Comparison of ENCODE assay signal across 28 mouse cellular contexts in the genomic region with DNA sequence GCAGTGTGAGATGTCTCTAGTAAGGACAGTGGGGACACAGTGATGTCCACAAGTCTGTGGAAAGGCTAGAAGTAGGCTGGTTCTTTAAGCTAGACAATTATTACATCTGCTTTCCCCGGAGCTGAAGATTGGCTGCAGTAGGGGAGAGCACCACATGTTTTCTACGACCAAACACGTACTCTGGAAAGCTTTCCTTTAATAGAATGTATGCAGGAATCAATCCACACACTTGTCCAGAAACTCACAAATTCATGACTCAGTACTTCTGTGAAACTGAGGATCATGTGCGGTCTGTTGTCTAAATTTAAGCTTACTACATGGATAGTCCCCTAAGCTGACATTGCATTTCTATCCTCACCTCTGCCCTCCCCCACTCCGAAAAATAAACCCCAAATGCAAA.
DNase-seq lines count a peak whose midpoint lies in the region; ATAC-seq and TF ChIP-seq lines count a peak whose summit lies in the region.
"Had no signal": no experiment of that assay in that cellular context is flagged by ENCODE, and none has a peak within 500 bp of the region (broad histone marks: within the 10 kb centered on the region; RNA-seq: fewer than 3 reads in every experiment).

No protein-coding gene starts in this region.

- TF ChIP-seq CTCF in lung, embryonic 14.5 days (IDR thresholded peaks at IDR 0.05; ENCODE audit: low read depth) = no peak
- TF ChIP-seq CTCF in lung, postnatal 0 days (IDR thresholded peaks at IDR 0.05) = no peak

- ATAC-seq in forebrain, embryonic 15.5 days (replicated peaks) = no peak
- ATAC-seq in lung, embryonic 14.5 days (ENCODE audit: insufficient read depth) = 0 out of 2 replicates have a peak, but pooled peaks have one; percentile 31
- 0 out of 2 replicates have a peak, but pooled peaks have one; percentile 33 for ATAC-seq in lung, postnatal 0 days
- ATAC-seq: activated CD4-positive, CD25-positive, alpha-beta regulatory T cell, adult 4 months; CD4-positive, CD25-positive, alpha-beta regulatory T cell, adult 4 months; hindbrain, embryonic 16.5 days; intestine, embryonic 16.5 days had no signal

- 81% methylated on average over 5 of the region's 5 CpGs for WGBS in forebrain, embryonic 15.5 days
- 89% methylated on average over 5 of the region's 5 CpGs for WGBS in forebrain, embryonic 10.5 days
- 70% methylated on average over 5 of the region's 5 CpGs for WGBS in lung, embryonic 14.5 days
- WGBS in lung, postnatal 0 days = 65% methylated on average over 5 of the region's 5 CpGs

- no peaks in the 10 kb centered on the region for H3K79me2 ChIP-seq in myocyte (ENCODE audit: control insufficient read depth, insufficient read depth)

- 0 out of 2 replicates have a peak overlapping the region, but pooled peaks have one; percentile 21 for H3K27ac ChIP-seq in forebrain, embryonic 15.5 days (replicated peaks)
- H3K27ac ChIP-seq in forebrain, embryonic 10.5 days = no peak overlapping the region
- no peak overlapping the region for H3K27ac ChIP-seq in lung, embryonic 14.5 days (ENCODE audit: low read depth)
- H3K27ac ChIP-seq in lung, postnatal 0 days (ENCODE audit: low read length) = no peak overlapping the region
- H3K27ac ChIP-seq: embryonic facial prominence, embryonic 12.5 days; embryonic facial prominence, embryonic 15.5 days; forebrain, embryonic 12.5 days; gastrocnemius, adult 2 months; hindbrain, embryonic 10.5 days; hindbrain, embryonic 13.5 days had no signal

- no peak overlapping the region for H3K4me3 ChIP-seq in forebrain, embryonic 15.5 days
- no peak overlapping the region for H3K4me3 ChIP-seq in forebrain, embryonic 10.5 days
- no peak overlapping the region for H3K4me3 ChIP-seq in lung, embryonic 14.5 days (ENCODE audit: low read depth, low read length)
- H3K4me3 ChIP-seq in lung, postnatal 0 days (ENCODE audit: low read depth, low read length) = no peak overlapping the region
- no peak overlapping the region for H3K4me3 ChIP-seq in myocyte
- H3K4me3 ChIP-seq: embryonic facial prominence, embryonic 12.5 days; embryonic facial prominence, embryonic 15.5 days; forebrain, embryonic 12.5 days; gastrocnemius, adult 2 months; hindbrain, embryonic 10.5 days; hindbrain, embryonic 13.5 days had no signal

- H3K9me3 ChIP-seq in forebrain, embryonic 15.5 days = no peaks in the 10 kb centered on the region
- no peaks in the 10 kb centered on the region for H3K9me3 ChIP-seq in forebrain, embryonic 10.5 days
- no peaks in the 10 kb centered on the region for H3K9me3 ChIP-seq in lung, embryonic 14.5 days (ENCODE audit: low read depth, low read length)
- H3K9me3 ChIP-seq in lung, postnatal 0 days (ENCODE audit: low read length) = no peaks in the 10 kb centered on the region
- H3K9me3 ChIP-seq: embryonic facial prominence, embryonic 12.5 days; embryonic facial prominence, embryonic 15.5 days; forebrain, embryonic 12.5 days; hindbrain, embryonic 10.5 days; hindbrain, embryonic 13.5 days had no signal

- DNase-seq in forebrain, embryonic 10.5 days (ENCODE audit: extremely low spot score, low spot score) = no peak
- peak; percentile 21 for DNase-seq in lung, embryonic 14.5 days
- DNase-seq in lung, postnatal 36 days = no peak
- peak; percentile 37 for DNase-seq in lung, postnatal 0 days (ENCODE audit: low spot score)
- DNase-seq in lung, postnatal 14 days = no peak
- no peak for DNase-seq in right cerebral cortex, adult 18-20 months
- DNase-seq: adrenal gland, adult 8-10 months; adrenal gland, postnatal 36 days; cerebellum, adult 11 months; cerebellum, adult 2 months; cerebellum, adult 9-11 months; cerebellum, postnatal 25 days; gastrocnemius, adult 2 months; gastrocnemius, postnatal 14 days; heart, adult 11 months; heart, postnatal 36 days had no signal

- no peaks in the 10 kb centered on the region for H3K27me3 ChIP-seq in forebrain, embryonic 15.5 days
- H3K27me3 ChIP-seq in forebrain, embryonic 10.5 days (ENCODE audit: poor library complexity, severe bottlenecking) = no peaks in the 10 kb centered on the region
- H3K27me3 ChIP-seq in lung, embryonic 14.5 days (ENCODE audit: insufficient read depth, low read length) = no peaks in the 10 kb centered on the region
- no peaks in the 10 kb centered on the region for H3K27me3 ChIP-seq in lung, postnatal 0 days (replicated peaks; ENCODE audit: insufficient read depth, low read length)
- no peaks in the 10 kb centered on the region for H3K27me3 ChIP-seq in myocyte (ENCODE audit: control insufficient read depth, insufficient read depth, insufficient read length)
- H3K27me3 ChIP-seq: embryonic facial prominence, embryonic 12.5 days; embryonic facial prominence, embryonic 15.5 days; forebrain, embryonic 12.5 days; hindbrain, embryonic 13.5 days had no signal

- peaks cover 4% of the 10 kb centered on the region; the same call in 1 of the 2 replicates for H3K4me1 ChIP-seq in forebrain, embryonic 15.5 days
- H3K4me1 ChIP-seq in forebrain, embryonic 10.5 days = 0 out of 2 replicates have a peak, but pooled peaks cover 3% of the 10 kb centered on the region
- H3K4me1 ChIP-seq in lung, embryonic 14.5 days (ENCODE audit: insufficient read depth) = no peaks in the 10 kb centered on the region
- peaks cover 4% of the 10 kb centered on the region; the same call in 1 of the 2 replicates for H3K4me1 ChIP-seq in lung, postnatal 0 days (ENCODE audit: insufficient read depth, low read depth, low read length)
- H3K4me1 ChIP-seq: embryonic facial prominence, embryonic 12.5 days; forebrain, embryonic 12.5 days; hindbrain, embryonic 10.5 days; hindbrain, embryonic 13.5 days had no signal

- TF ChIP-seq POLR2A in myocyte (IDR thresholded peaks at IDR 0.05; ENCODE audit: insufficient read length, low read depth) = no peak

- H3K4me2 ChIP-seq in forebrain, embryonic 15.5 days (replicated peaks) = no peak overlapping the region
- H3K4me2 ChIP-seq in lung, embryonic 14.5 days = no peak overlapping the region
- H3K4me2 ChIP-seq in lung, postnatal 0 days (replicated peaks; ENCODE audit: low read depth, low read length) = no peak overlapping the region
- H3K4me2 ChIP-seq in myocyte (ENCODE audit: low read depth) = peak overlapping the region; percentile 61
- H3K4me2 ChIP-seq: embryonic facial prominence, embryonic 12.5 days; embryonic facial prominence, embryonic 15.5 days; forebrain, embryonic 12.5 days; heart, embryonic 11.5 days; hindbrain, embryonic 13.5 days had no signal

- H3K36me3 ChIP-seq in forebrain, embryonic 15.5 days = no peaks in the 10 kb centered on the region
- H3K36me3 ChIP-seq in forebrain, embryonic 10.5 days (replicated peaks) = no peaks in the 10 kb centered on the region
- H3K36me3 ChIP-seq in lung, embryonic 14.5 days (ENCODE audit: insufficient read depth) = no peaks in the 10 kb centered on the region
- no peaks in the 10 kb centered on the region for H3K36me3 ChIP-seq in lung, postnatal 0 days (ENCODE audit: insufficient read depth, low read length)
- no peaks in the 10 kb centered on the region for H3K36me3 ChIP-seq in myocyte (ENCODE audit: control insufficient read depth, insufficient read depth)
- H3K36me3 ChIP-seq: embryonic facial prominence, embryonic 12.5 days; embryonic facial prominence, embryonic 15.5 days; forebrain, embryonic 12.5 days; hindbrain, embryonic 10.5 days; hindbrain, embryonic 13.5 days had no signal

- no peak overlapping the region for H3K9ac ChIP-seq in forebrain, embryonic 15.5 days (replicated peaks)
- no peak overlapping the region for H3K9ac ChIP-seq in lung, embryonic 14.5 days
- H3K9ac ChIP-seq in lung, postnatal 0 days (replicated peaks; ENCODE audit: low read depth) = no peak overlapping the region
- H3K9ac ChIP-seq: embryonic facial prominence, embryonic 12.5 days; embryonic facial prominence, embryonic 15.5 days; forebrain, embryonic 12.5 days; hindbrain, embryonic 13.5 days had no signal

- H3ac ChIP-seq in myocyte (ENCODE audit: control insufficient read depth, insufficient read length) = no peak overlapping the region

- TF ChIP-seq EP300 in lung, postnatal 0 days (IDR thresholded peaks at IDR 0.05) = no peak

TF ChIP-seq in myocyte, 11 proteins besides CTCF, POLR2A, EP300 and RAD21:
- TF ChIP-seq REST (IDR thresholded peaks at IDR 0.05; ENCODE audit: insufficient read depth, insufficient read length) (no peak), CEBPB (IDR thresholded peaks at IDR 0.05; ENCODE audit: insufficient read depth, poor library complexity, severe bottlenecking) (no peak), POLR2AphosphoS2 (IDR thresholded peaks at IDR 0.05; ENCODE audit: insufficient read length, low read depth) (no peak), MYOG (IDR thresholded peaks at IDR 0.05; ENCODE audit: control insufficient read depth in 1 of 3, insufficient read depth in 1 of 3, insufficient read length in 2 of 3, low read depth in 2 of 3) (no peak), MAX (IDR thresholded peaks at IDR 0.05; ENCODE audit: low read depth) (no peak), USF1 (IDR thresholded peaks at IDR 0.05; ENCODE audit: low read depth) (no peak), TCF3 (IDR thresholded peaks at IDR 0.05; ENCODE audit: insufficient read length, low read depth) (no peak), TCF12 (IDR thresholded peaks at IDR 0.05; ENCODE audit: insufficient read depth, poor library complexity, severe bottlenecking) (no peak), E2F4 (IDR thresholded peaks at IDR 0.05; ENCODE audit: insufficient read depth) (no peak), SRF (IDR thresholded peaks at IDR 0.05; ENCODE audit: control insufficient read depth, insufficient read length, low read depth) (no peak), MYOD1 (IDR thresholded peaks at IDR 0.05; ENCODE audit: control insufficient read depth in 1 of 3, insufficient read length in 2 of 3, low read depth in 2 of 3) (no peak)

Comparison
In these comparisons a context has a peak if more than half of its experiments do, and no peak if none do; other contexts are left out.
1. DNase-seq: peak in lung, embryonic 14.5 days (single experiment) and lung, postnatal 0 days (single experiment); none in forebrain, embryonic 10.5 days (single experiment), lung, postnatal 36 days (single experiment), lung, postnatal 14 days (single experiment) and right cerebral cortex, adult 18-20 months (single experiment).